Mouse (Mus musculus) hindbrain, embryonic 15.5 days (tissue): ENCODE data around the gene Bud23. TPM values are rescaled to one million over a fixed set of nuclear protein-coding genes. Genes with fewer than 3 reads are reported as not detected.

Experiments
- polyA plus RNA-seq: library from polyadenylated mRNA; unstranded; fragments of >200 nt; fragmentation: Nextera tagmentation; extraction: Ambion mirVana; gene quantifications from 2 replicates; pipeline ENCODE4 v1.2.1, GENCODE M21; 2015

Gene Bud23
- polyA plus RNA-seq, 1 experiment from 2014 or later = 76.3 TPM

Other genes starting within 250 kb of the Bud23 start
- not detected in 2 replicates for gene Tmem270, start 158.2 kb downstream of the Bud23 start, polyA plus RNA-seq
- gene Cldn13, start 149.4 kb downstream of the Bud23 start, polyA plus RNA-seq = 0.23 TPM in 1 of 2 replicates, not detected in the other
- 6.5 and 6.8 TPM in 2 replicates for gene Mettl27, start 132.6 kb downstream of the Bud23 start, polyA plus RNA-seq
- 0.10 TPM in 1 of 2 replicates, not detected in the other for gene Cldn4, start 118.0 kb downstream of the Bud23 start, polyA plus RNA-seq
- 2.2 and 2.8 TPM in 2 replicates for gene Cldn3, start 78.7 kb downstream of the Bud23 start, polyA plus RNA-seq
- 68.1 and 68.3 TPM in 2 replicates for gene Abhd11, start 55.8 kb downstream of the Bud23 start, polyA plus RNA-seq
- 127 and 145 TPM in 2 replicates for gene Stx1a, start 41.5 kb downstream of the Bud23 start, polyA plus RNA-seq
- 41.1 and 42.9 TPM in 2 replicates for gene Dnajc30, start 757 bp downstream of the Bud23 start, polyA plus RNA-seq
- 37.3 and 43.0 TPM in 2 replicates for gene Vps37d, start 13.3 kb upstream of the Bud23 start, polyA plus RNA-seq
- gene Mlxipl, start 24.9 kb upstream of the Bud23 start, polyA plus RNA-seq = 0.97 and 1.6 TPM in 2 replicates
- gene Tbl2, start 84.7 kb upstream of the Bud23 start, polyA plus RNA-seq = 13.9 and 16.0 TPM in 2 replicates
- 38.4 and 41.4 TPM in 2 replicates for gene Bcl7b, start 103.3 kb upstream of the Bud23 start, polyA plus RNA-seq
- 26.6 and 28.9 TPM in 2 replicates for gene Baz1b, start 122.3 kb upstream of the Bud23 start, polyA plus RNA-seq
- gene Fzd9, start 186.3 kb upstream of the Bud23 start, polyA plus RNA-seq = 18.5 and 20.9 TPM in 2 replicates